Mouse (Mus musculus) ES-Bruce4 (cell line): ENCODE measurements around the gene Serpina1e. TPM values are rescaled to one million over a fixed set of nuclear protein-coding genes. Genes with fewer than 3 reads are reported as not detected.
"Not testable (repeated sequence)": the region's sequence is repeated elsewhere in the genome, so short reads cannot be mapped to it uniquely, and the experiment has no call there.

Experiments used
- H3K27ac ChIP-seq: 2 replicates; pipeline ENCODE4 v1.5.1; 2012; ENCODE audit warnings: low read length, inconsistent platforms; ENCODE audit not compliant: insufficient read depth
- H3K27me3 ChIP-seq: 2 replicates; pipeline ENCODE4 v1.6.1; 2012; ENCODE audit warnings: mild to moderate bottlenecking, low read length, inconsistent platforms; ENCODE audit not compliant: control insufficient read depth, poor library complexity, insufficient read depth, severe bottlenecking
- H3K36me3 ChIP-seq: 2 replicates; pipeline ENCODE4 v1.6.1; 2012; ENCODE audit warnings: inconsistent platforms, mild to moderate bottlenecking, low read length, moderate library complexity; ENCODE audit not compliant: control insufficient read depth, poor library complexity, insufficient read depth, severe bottlenecking
- H3K4me1 ChIP-seq: one replicate; pipeline ENCODE4 v1.8.1; 2011; ENCODE audit warnings: low read length; ENCODE audit not compliant: control insufficient read depth, insufficient read depth
- H3K4me3 ChIP-seq: 2 replicates; pipeline ENCODE4 v1.5.1; 2011; ENCODE audit warnings: low read depth, mild to moderate bottlenecking, low read length
- H3K9ac ChIP-seq: 2 replicates; pipeline ENCODE4 v1.6.1; 2012; ENCODE audit warnings: low read depth, mild to moderate bottlenecking, inconsistent platforms; ENCODE audit not compliant: poor library complexity, severe bottlenecking
- H3K9me3 ChIP-seq: replicated peaks from 2 replicates; pipeline ENCODE4 v1.6.1; 2012; ENCODE audit warnings: mild to moderate bottlenecking, low read length, inconsistent platforms; ENCODE audit not compliant: control insufficient read depth, poor library complexity, insufficient read depth, severe bottlenecking
- CTCF ChIP-seq: IDR thresholded peaks from one replicate; pipeline ENCODE4 v1.8.1; 2011; ENCODE audit warnings: low read depth, low read length
- EP300 ChIP-seq: IDR thresholded peaks from 2 replicates; pipeline ENCODE4 v1.6.1; 2011; ENCODE audit warnings: low read depth, low read length; ENCODE audit not compliant: insufficient read depth
- POLR2A ChIP-seq: IDR thresholded peaks from one replicate; pipeline ENCODE4 v1.8.1; 2011; ENCODE audit warnings: low read length; ENCODE audit not compliant: insufficient read depth
- polyA plus RNA-seq: library from polyadenylated mRNA; stranded (reverse); fragments of >200 nt; gene quantifications from 2 replicates; pipeline ENCODE4 v1.2.4, GENCODE M21; 2011; ENCODE audit warnings: low read depth; ENCODE audit not compliant: missing spikeins, insufficient read depth, insufficient read length

The Serpina1e gene
- polyA plus RNA-seq, 1 experiment: not detected

DNA sequence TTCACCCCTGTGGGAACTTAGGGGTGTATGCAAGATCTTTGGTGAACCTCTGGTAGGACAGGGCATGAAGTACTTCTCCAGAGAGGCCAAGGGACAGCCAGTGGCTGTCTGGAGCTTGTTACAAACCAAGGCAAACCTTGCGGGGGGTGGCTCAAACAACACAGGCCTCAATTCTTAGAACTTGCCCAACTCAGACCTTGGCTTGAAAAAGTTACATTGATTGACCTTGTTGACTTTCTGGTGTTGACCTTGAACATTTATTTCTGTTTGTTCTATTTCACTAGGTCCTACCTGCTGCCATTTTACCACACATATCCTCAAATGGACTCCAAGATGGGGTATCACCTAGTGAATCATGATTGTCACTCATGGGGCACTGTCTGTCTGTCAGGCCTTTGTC lies 2.9 kb upstream of the Serpina1e start:
- Histone ChIP-seq H3K27me3 (no peaks in the 10 kb centered on the region), H3K4me3 (no peak overlapping the region), H3K9ac (no peak overlapping the region), H3K36me3 (no peaks in the 10 kb centered on the region), H3K27ac (no peak overlapping the region), H3K4me1 (no peaks in the 10 kb centered on the region), H3K9me3 (no peaks in the 10 kb centered on the region)
- TF ChIP-seq EP300 (no peak), CTCF (no peak), POLR2A (no peak)

DNA sequence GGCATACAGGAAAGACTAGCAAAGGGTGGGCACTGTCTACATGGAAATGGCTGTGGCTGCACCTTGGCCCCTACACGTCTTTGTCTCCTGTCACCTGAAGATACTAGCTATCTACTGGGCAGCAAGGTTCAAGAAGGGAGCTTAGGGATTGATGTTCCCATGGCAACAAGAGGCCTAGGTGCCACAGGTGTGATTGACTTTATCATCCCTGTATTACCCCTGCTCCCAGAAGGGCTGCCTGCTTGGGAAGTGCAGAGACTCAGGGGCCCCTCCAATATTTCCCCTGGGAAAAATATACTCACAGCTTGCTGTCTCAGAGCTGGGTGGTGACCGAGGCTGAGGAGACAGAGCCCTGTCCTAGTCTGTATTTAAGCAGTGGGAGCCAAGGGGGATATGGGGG lies 2.2 kb downstream of the Serpina1e start:
- H3K4me3 ChIP-seq, H3K27me3 ChIP-seq, H3K9ac ChIP-seq, H3K4me1 ChIP-seq, H3K27ac ChIP-seq, H3K9me3 ChIP-seq, H3K36me3 ChIP-seq: not testable (repeated sequence)

DNA sequence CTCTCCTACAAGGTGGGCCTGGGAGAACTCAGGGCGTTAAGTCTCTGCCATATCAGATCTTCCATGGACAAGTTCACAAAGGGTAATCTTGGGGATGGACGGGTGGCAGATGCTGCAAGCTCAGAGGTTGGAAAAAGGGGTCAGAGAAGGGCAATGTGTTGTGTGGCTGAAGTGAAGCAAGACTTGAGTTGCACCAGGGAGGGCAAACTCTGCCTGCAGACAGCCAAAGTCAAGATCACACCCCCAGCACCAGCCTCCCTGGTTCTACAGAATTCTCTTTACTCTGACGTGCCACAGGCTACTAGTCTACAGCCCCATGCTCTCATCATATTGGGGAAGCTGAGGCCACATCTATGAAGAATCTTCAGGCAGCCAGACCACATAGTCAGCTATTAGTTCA lies 5.8 kb downstream of the Serpina1e start:
- not testable (repeated sequence) for H3K9me3 ChIP-seq, H3K27me3 ChIP-seq, H3K9ac ChIP-seq, H3K27ac ChIP-seq, H3K4me1 ChIP-seq, H3K4me3 ChIP-seq, H3K36me3 ChIP-seq

DNA sequence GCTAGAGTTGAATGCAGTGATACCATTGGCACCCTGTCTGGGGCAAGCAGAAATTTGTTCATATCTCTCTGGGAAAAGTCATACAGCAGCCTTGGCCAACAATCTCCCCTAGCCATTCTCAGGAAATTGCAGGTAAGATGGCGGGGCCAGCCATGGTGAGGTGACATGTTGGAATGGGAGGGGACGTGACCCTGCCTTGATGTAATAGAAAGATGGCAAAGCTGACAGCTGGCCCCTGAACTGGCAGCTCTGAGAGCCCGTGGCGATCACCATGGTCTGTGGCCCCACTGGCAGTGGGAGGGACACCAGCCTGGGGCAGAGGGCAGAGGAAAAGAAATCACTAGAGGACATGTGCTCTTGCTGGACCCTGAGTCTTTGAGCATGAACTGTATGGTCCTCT lies 12.5 kb downstream of the Serpina1e start:
- Histone ChIP-seq H3K27ac (no peak overlapping the region), H3K27me3 (no peaks in the 10 kb centered on the region), H3K4me1 (no peaks in the 10 kb centered on the region), H3K9me3 (no peaks in the 10 kb centered on the region; the same call in 1 of the 2 replicates), H3K4me3 (no peak overlapping the region), H3K36me3 (no peaks in the 10 kb centered on the region), H3K9ac (no peak overlapping the region)
- TF ChIP-seq EP300 (no peak), CTCF (no peak), POLR2A (no peak)

DNA sequence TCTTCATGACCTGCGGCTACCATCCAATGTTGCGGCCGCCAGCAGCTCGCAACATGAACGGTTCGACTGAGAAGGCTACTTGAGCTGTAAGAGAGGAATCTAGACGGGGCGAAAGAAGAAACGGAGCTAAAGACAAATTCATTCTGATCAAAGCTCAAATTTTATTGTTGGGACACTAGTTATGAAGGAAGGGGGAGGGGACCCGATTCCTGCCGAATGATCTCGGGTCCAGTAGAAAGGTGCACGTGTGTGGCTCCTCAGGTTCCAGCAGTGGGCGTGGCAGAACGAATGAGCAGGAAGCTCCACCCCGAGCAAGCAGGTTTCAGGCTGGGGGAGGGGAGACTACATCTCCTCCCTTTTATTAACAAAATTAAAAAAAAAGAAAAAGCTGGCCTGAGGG lies 49.6 kb downstream of the Serpina1e start:
- H3K27ac ChIP-seq, H3K4me1 ChIP-seq, H3K27me3 ChIP-seq, H3K9ac ChIP-seq, H3K4me3 ChIP-seq, H3K9me3 ChIP-seq, H3K36me3 ChIP-seq: not testable (repeated sequence)

DNA sequence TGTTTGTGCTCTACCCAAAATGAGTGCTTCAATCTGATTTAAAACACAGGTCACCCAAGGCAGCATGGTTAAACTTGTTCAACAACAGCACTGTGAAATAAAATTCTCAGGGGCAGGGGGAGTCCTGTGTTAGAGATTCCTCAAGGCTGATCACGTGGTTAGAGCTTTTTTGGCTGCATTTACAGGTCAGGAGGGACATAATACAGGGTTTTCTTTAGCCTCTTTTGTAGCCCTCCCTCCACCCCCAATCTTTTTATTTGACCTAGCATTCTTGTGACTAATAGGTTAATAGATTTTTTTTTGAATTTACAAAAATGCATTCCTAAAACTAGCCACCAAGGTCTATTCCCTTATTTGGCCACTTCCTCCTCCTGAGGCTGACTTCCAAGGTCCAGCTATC lies 51.0 kb downstream of the Serpina1e start:
- H3K36me3 ChIP-seq, H3K27me3 ChIP-seq, H3K4me1 ChIP-seq, H3K9ac ChIP-seq, H3K9me3 ChIP-seq, H3K27ac ChIP-seq, H3K4me3 ChIP-seq: not testable (repeated sequence)

DNA sequence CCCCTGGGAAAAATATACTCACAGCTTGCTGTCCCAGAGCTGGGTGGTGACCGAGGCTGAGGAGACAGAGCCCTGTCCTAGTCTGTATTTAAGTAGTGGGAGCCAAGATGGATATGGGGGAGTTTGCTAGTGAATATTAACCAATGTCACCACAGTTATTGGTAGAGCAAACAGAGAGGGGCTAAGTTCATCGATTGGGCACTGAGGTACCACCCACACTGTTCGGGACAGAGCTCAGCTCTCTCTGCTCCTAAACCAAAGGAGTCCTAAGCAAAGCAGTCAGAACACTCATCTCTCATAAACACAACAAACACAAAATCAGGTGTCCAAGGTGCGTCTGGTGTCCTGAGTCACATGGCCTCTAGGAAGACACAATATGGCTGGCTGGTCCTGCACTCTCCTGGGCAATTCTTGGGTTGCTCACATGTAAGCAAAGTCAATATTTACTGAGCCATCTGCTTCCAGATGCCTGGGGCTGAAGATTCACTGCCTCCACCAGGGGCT lies 53.9 kb downstream of the Serpina1e start, which contains the start of gene Serpina1c:
Serpina1c (minus strand) TSS at position 51 of the 504 bp plus-strand sequence.
- not testable (repeated sequence) for H3K27ac ChIP-seq, H3K4me1 ChIP-seq, H3K9ac ChIP-seq, H3K4me3 ChIP-seq, H3K27me3 ChIP-seq, H3K9me3 ChIP-seq, H3K36me3 ChIP-seq

DNA sequence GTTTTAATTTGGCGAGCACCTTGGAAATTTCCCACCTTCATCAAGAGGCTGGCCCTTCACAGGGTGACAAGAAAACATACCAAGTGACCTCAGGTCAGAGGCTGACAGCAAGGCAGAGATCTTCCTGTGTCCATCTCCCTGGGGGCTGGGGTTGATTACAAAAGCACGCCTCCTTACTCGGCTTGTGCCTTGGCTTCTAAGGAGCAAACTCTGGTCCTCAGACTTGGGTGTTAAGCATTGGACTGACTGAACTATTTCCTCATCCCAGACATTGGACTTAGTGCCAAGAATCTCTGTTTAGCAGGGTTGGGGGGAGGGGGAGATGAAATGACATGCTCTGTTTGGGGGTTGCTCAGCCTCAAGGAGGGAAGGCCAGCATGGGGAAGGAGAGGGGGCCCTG lies 56.8 kb downstream of the Serpina1e start:
- H3K36me3 ChIP-seq: not testable (repeated sequence)

More for the DNA sequence above, 56.8 kb downstream of the Serpina1e start:
- not testable (repeated sequence) for H3K9ac ChIP-seq, H3K27ac ChIP-seq, H3K4me1 ChIP-seq, H3K4me3 ChIP-seq, H3K9me3 ChIP-seq, H3K27me3 ChIP-seq
